8 mouse cellular contexts compared by ENCODE assay signal in genomic region chr5:142822286-142823095, GRCm38 (mm10). TPM values are rescaled to one million over a fixed set of nuclear protein-coding genes. Genes with fewer than 3 reads are reported as not detected.
A peak's percentile ranks its signal among the peaks of the same experiment; 100 is the strongest.
DNase-seq lines count a peak whose midpoint lies in the region; ATAC-seq and TF ChIP-seq lines count a peak whose summit lies in the region.

No protein-coding gene starts in this region.

- no peaks in the 10 kb centered on the region for H3K36me3 ChIP-seq in thymus, adult 2 months (ENCODE audit: control insufficient read depth, insufficient read depth, low read length)
- no peaks in the 10 kb centered on the region for H3K36me3 ChIP-seq in heart, embryonic 11.5 days (ENCODE audit: control insufficient read depth, insufficient read depth, low read length)
- H3K36me3 ChIP-seq in kidney, embryonic 15.5 days: no peaks in the 10 kb centered on the region
- H3K36me3 ChIP-seq in lung, embryonic 16.5 days (ENCODE audit: control insufficient read depth, insufficient read depth, low read length): no peaks in the 10 kb centered on the region

- peak overlapping the region; percentile 80 for H3K4me2 ChIP-seq in heart, embryonic 11.5 days
- peak overlapping the region; percentile 80 for H3K4me2 ChIP-seq in kidney, embryonic 15.5 days
- peak overlapping the region; percentile 71 for H3K4me2 ChIP-seq in lung, embryonic 16.5 days (ENCODE audit: low read depth, low read length)

- under 1% methylated on average over 36 of the region's 36 CpGs for WGBS in thymus, adult 2 months
- WGBS in heart, embryonic 11.5 days (ENCODE audit: insufficient replicate concordance): under 1% methylated on average over 35 of the region's 36 CpGs
- 1% methylated on average over 36 of the region's 36 CpGs for WGBS in kidney, embryonic 15.5 days
- WGBS in lung, embryonic 16.5 days: 1% methylated on average over 35 of the region's 36 CpGs

- 0 out of 2 replicates have a peak overlapping the region, but pooled peaks have one; percentile 8 for H3K4me3 ChIP-seq in thymus, adult 2 months (ENCODE audit: control insufficient read depth, insufficient read depth, low read length)
- H3K4me3 ChIP-seq in heart, embryonic 11.5 days (ENCODE audit: low read depth, low read length): peak overlapping the region; percentile 97
- H3K4me3 ChIP-seq in kidney, embryonic 15.5 days (replicated peaks): peak overlapping the region; percentile 95
- peak overlapping the region; percentile 75 for H3K4me3 ChIP-seq in lung, embryonic 16.5 days (ENCODE audit: low read length)

- no peaks in the 10 kb centered on the region; the same call in 1 of the 2 replicates for H3K4me1 ChIP-seq in thymus, adult 2 months (replicated peaks; ENCODE audit: control insufficient read depth, insufficient read depth, low read length)
- H3K4me1 ChIP-seq in heart, embryonic 11.5 days (ENCODE audit: control insufficient read depth, insufficient read depth, low read length): peaks cover 17% of the 10 kb centered on the region
- H3K4me1 ChIP-seq in kidney, embryonic 15.5 days: peaks cover 40% of the 10 kb centered on the region
- peaks cover 18% of the 10 kb centered on the region for H3K4me1 ChIP-seq in lung, embryonic 16.5 days (replicated peaks; ENCODE audit: control insufficient read depth, insufficient read depth, low read length)

- peak overlapping the region; percentile 100 for H3K9ac ChIP-seq in heart, embryonic 11.5 days (ENCODE audit: low read depth, low read length)
- H3K9ac ChIP-seq in kidney, embryonic 15.5 days: peak overlapping the region; percentile 90
- H3K9ac ChIP-seq in lung, embryonic 16.5 days (ENCODE audit: low read length): peak overlapping the region; percentile 93

- peaks cover 28% of the 10 kb centered on the region for H3K27me3 ChIP-seq in thymus, adult 2 months (ENCODE audit: control insufficient read depth, insufficient read depth, low read length)
- no peaks in the 10 kb centered on the region for H3K27me3 ChIP-seq in heart, embryonic 11.5 days (ENCODE audit: control insufficient read depth, insufficient read depth, low read length)
- H3K27me3 ChIP-seq in kidney, embryonic 15.5 days: no peaks in the 10 kb centered on the region
- no peaks in the 10 kb centered on the region for H3K27me3 ChIP-seq in lung, embryonic 16.5 days (ENCODE audit: control insufficient read depth, insufficient read depth, low read depth, low read length)

- TF ChIP-seq CTCF in thymus, adult 2 months (IDR thresholded peaks at IDR 0.05; ENCODE audit: borderline replicate concordance, control insufficient read depth, extremely low read depth, insufficient read depth, low read length, poor library complexity): no peak

- no peak for DNase-seq in thymus, adult 2 months
- no peak for DNase-seq in thymus, postnatal 4 days
- DNase-seq in embryo, embryonic 11 days: peak; percentile 81
- peak; percentile 63 for DNase-seq in retina, postnatal 1 day

- TF ChIP-seq POLR2A in thymus, adult 2 months (IDR thresholded peaks at IDR 0.05; ENCODE audit: control insufficient read depth, extremely low read depth, insufficient read depth, low read length, poor library complexity): no peak

- no peaks in the 10 kb centered on the region for H3K9me3 ChIP-seq in heart, embryonic 11.5 days (replicated peaks; ENCODE audit: control insufficient read depth, low read length)
- no peaks in the 10 kb centered on the region for H3K9me3 ChIP-seq in kidney, embryonic 15.5 days (replicated peaks)
- H3K9me3 ChIP-seq in lung, embryonic 16.5 days (ENCODE audit: control insufficient read depth, low read length): no peaks in the 10 kb centered on the region

- peak overlapping the region; percentile 23; the same call in 1 of the 2 replicates for H3K27ac ChIP-seq in thymus, adult 2 months (ENCODE audit: control insufficient read depth, insufficient read depth, low read length)
- peak overlapping the region; percentile 100 for H3K27ac ChIP-seq in heart, embryonic 11.5 days (ENCODE audit: low read depth, low read length)
- H3K27ac ChIP-seq in kidney, embryonic 15.5 days: peak overlapping the region; percentile 100
- peak overlapping the region; percentile 100 for H3K27ac ChIP-seq in lung, embryonic 16.5 days (ENCODE audit: low read length)

- no peak for ATAC-seq in heart, embryonic 11.5 days (replicated peaks; ENCODE audit: insufficient number of reproducible peaks, low FRiP score, low TSS enrichment)
- peak; percentile 15; the same call in 1 of the 2 replicates for ATAC-seq in kidney, embryonic 15.5 days (replicated peaks; ENCODE audit: low FRiP score)
- peak; percentile 0; the same call in 1 of the 2 replicates for ATAC-seq in lung, embryonic 16.5 days (ENCODE audit: low read depth)
- no peak for ATAC-seq in monocyte, adult 5-6 weeks (replicated peaks; ENCODE audit: insufficient number of reproducible peaks, low FRiP score, low TSS enrichment, poor library complexity, severe bottlenecking)

RNA-seq across cellular contexts. Expression of gene Tnrc18, which starts 5.0 kb away (rescaled TPM):
- polyA plus RNA-seq in thymus, adult 2 months (2012; rRNA removed): 48.6 and 56.9 TPM in 2 replicates
- 23.5 and 24.4 TPM in 2 replicates for polyA plus RNA-seq in heart, embryonic 11.5 days (2014; fragmentation: Nextera tagmentation; extraction: Ambion mirVana)
- 21.6 and 28.1 TPM in 2 replicates for polyA plus RNA-seq in kidney, embryonic 15.5 days (2015; fragmentation: Nextera tagmentation; extraction: Ambion mirVana)
- 17.3 and 18.2 TPM in 2 replicates for polyA plus RNA-seq in lung, embryonic 16.5 days (2015; fragmentation: Nextera tagmentation; extraction: Ambion mirVana)
- total RNA-seq in monocyte, adult 5-6 weeks (2017): 10.9 to 48.5 TPM (median 22.5 TPM) in 3 replicates

Comparison
In these comparisons a context has a peak if more than half of its experiments do, and no peak if none do; other contexts are left out.
1. DNase-seq: peak in embryo, embryonic 11 days (single experiment) and retina, postnatal 1 day (single experiment); none in thymus, adult 2 months (single experiment) and thymus, postnatal 4 days (single experiment).
2. H3K27ac ChIP-seq: peak in every context shown above with its lines; median percentile 100 in heart, embryonic 11.5 days; 100 in kidney, embryonic 15.5 days; 100 in lung, embryonic 16.5 days; 23 in thymus, adult 2 months.
3. H3K4me3 ChIP-seq: peak in every context shown above with its lines; median percentile 97 in heart, embryonic 11.5 days; 95 in kidney, embryonic 15.5 days; 75 in lung, embryonic 16.5 days; 8 in thymus, adult 2 months.
4. ATAC-seq: peak in kidney, embryonic 15.5 days (single experiment) and lung, embryonic 16.5 days (single experiment); none in heart, embryonic 11.5 days (single experiment) and monocyte, adult 5-6 weeks (single experiment).
5. Peak in every context shown above with its lines, with median percentiles within 50 percentile points of each other: H3K4me2 ChIP-seq and H3K9ac ChIP-seq.